Mouse (Mus musculus) right cerebral cortex, postnatal 36 days (tissue): Measurements from ENCODE around the gene Ubr2.
A peak's percentile ranks its signal among the peaks of the same experiment; 100 is the strongest.

ENCODE experiments used
- DNase-seq, 2 experiments: peaks; one replicate each; pipeline ENCODE4 v3.0.0; 2022; ENCODE audit warnings: low spot score in 2 of 2, mixed read lengths in 1 of 2

Ubr2 gene

DNA sequence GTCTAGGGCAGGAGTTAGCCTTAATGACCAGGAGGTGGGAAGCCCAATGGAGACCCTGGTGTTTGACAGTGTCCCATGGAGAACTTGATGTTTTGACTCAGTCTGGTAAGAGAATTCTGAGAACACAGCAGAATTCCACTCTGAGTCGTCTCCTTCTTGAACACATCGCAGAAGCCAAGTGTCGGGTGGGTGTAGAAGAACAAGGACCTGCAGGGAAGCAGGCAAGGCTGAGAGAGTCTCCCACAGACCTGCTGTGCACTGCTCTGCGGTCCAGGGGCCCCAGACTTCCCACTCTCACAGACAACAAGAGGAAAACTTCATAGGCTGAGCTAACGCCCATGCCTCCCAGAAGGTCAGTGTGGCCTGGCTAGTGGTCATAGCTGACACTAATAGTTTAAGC lies 82.6 kb downstream of the Ubr2 start:
- DNase-seq, result peak; percentile 38 to 62

DNA sequence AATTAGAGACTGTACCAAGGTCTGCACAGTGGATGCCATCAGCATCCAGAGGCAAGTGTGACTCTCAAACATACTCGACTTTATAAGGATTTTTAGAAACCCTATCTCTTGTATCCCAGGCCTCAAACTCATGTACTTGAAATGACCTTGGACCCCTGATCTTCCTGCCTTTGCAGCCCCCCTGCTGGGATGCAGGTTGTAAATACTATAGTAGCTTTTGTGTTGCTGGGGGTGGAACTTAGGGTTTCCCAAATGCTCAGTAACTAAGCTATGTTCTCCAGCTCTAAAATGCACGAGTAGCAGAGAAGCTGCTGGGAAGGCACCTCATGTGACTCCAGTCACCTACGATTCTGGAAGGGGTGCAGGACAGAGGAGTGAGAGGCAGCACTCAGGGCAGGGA lies 83.4 kb downstream of the Ubr2 start:
- DNase-seq, result no peak

DNA sequence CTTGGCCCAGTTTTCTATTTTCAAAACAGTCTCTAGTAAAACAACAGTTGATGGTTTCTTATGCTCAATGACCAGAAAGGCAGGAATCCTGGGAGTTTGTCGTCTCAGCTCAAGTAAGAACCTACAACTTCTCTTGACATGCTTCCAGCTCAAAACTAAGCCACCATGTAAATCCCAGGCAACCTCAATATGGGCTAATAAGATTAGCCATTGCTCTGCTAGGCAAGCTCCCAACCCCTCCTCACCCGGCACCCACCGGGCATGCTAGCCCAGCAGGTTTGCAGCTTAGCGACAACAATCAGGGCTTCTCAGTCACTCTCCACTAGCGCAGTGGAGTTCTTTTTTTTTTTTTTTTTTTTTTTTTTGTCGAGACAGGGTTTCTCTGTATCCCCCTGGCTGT lies 84.2 kb downstream of the Ubr2 start:
- no peak for DNase-seq

DNA sequence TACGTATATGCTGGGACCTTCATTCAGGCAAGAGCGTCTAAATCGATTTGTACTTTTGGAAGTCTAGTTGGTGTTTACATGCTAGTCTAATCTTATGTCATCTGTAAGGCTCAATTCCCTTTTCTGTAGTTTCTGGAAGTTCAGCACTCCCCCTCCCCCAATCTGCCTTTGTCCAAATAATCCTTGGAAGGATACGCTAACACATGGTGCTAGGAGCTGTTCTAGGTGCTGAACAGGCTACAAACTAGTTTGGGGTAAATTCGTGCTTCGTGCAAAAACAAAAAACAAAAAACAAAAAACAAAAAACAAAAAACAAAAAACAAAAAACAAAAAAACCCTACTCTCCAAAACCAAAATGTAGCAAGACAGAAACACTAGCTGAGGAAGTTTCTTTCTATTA lies 89.5 kb downstream of the Ubr2 start:
- DNase-seq, result no peak

- DNase-seq, result no peak
Observed at GRCm38 (mm10) chr17:46918951-46919350, 91.4 kb downstream of the Ubr2 start.

- DNase-seq, result no peak
Observed at GRCm38 (mm10) chr17:46915129-46915528, 95.2 kb downstream of the Ubr2 start.

- DNase-seq, result no peak
Observed at GRCm38 (mm10) chr17:46912331-46912730, 98.0 kb downstream of the Ubr2 start.

- DNase-seq, result no peak
Observed at GRCm38 (mm10) chr17:46910186-46910585, 100.2 kb downstream of the Ubr2 start, which contains the start of gene Prph2. TSS of gene Prph2 (plus strand) at chr17:46910459.

- peak in 1 of 2 experiments; percentile 48 for DNase-seq
Observed at GRCm38 (mm10) chr17:46903876-46904490, 106.4 kb downstream of the Ubr2 start.

- DNase-seq, result no peak
Observed at GRCm38 (mm10) chr17:46900941-46901340, 109.4 kb downstream of the Ubr2 start.

- DNase-seq, result no peak
Observed at GRCm38 (mm10) chr17:46897221-46897950, 113.0 kb downstream of the Ubr2 start.

DNA sequence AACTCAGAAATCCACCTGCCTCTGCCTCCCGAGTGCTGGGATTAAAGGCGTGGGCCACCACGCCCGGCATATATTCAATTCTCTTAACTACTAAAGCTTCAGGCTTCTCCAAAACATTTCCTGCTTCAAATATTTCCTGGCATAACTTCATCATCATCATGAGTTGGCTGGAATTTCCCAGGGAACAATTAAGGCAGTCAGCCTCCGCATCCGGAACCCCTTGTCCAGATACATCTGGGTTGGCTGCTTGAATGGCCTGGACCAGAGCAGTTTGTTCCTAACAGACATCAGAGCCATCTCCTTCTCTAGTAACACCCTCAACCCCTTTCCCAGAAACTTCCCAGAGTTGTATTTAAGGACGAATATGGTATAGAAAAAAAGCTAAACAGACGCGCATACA lies 114.9 kb downstream of the Ubr2 start:
- no peak for DNase-seq

DNA sequence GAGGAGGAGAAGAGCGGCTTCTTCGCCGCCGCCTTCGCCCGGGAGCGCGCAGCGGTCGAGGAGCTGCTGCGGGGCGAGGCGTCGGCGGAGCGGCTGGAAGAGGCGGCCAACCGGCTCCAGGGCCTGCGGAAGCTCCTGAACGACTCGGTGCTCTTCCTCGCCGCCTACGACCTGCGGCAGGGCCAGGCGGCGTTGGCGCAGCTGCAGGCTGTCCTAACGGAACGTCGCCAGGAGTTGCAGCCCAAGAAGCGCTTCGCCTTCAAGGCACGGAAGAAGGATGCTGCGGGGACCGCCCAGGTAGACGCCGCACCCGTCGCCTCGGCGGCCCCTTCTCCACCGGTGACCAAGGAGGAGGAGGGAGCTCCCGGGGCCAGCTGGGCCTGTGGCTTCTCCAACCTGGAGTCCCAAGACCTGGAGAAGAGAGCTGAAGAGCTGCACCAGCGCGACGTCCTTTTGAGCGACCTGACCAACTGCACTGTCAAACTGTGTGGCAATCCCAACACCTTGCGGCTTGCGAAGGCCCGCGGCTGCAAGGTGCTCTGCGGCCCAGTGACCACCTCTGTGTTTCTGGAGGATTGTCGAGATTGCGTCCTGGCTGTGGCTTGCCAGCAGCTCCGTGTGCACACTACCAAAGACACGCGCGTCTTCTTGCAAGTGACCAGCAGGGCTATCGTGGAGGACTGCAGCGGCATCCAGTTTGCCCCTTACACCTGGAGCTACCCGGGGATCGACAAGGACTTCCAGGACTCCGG lies 119.3 kb downstream of the Ubr2 start:
- DNase-seq, result peak; percentile 41 to 44

DNA sequence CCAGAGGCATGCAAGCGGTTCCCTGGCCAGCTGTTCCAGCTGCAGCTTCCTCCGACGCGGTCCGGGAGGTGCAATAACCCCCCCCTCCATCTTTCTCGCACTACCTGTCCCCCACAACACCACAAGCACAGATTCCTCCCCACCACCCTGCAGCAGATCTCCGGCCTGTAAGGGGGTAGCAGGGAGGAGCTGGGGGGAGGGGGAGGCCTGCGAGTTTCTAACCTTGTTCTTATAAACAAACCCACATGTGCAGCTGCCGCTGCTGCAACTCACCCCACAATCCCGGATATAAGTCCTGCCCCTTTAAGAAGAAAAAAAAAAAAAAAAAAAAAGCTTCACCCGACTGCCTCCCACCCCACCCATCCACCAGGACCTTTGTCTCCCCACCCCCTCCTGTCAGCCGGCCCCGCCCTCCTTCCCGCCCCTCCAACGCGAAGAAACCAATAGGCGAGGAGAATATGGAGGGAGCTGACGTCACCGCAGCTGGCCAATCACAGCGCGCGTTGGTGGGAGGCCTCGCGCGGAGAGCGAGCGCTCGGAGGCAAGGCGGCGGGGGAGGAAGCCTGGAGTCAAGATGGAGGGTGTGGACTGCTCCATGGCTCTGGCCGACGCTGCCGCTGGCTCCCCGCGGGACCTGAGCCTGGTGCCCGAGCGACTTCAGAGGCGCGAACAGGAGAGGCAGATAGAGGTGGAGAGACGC lies 120.1 kb downstream of the Ubr2 start, which contains the start of gene Tbcc:
Gene Tbcc, plus strand, starts transcription at position 569 of the 700 bp plus-strand sequence.
- peak; percentile 96 for DNase-seq

GRCm38 (mm10) chr17:46889450-46890084 lies 120.8 kb downstream of the Ubr2 start:
- peak; percentile 69 to 73 for DNase-seq

DNA sequence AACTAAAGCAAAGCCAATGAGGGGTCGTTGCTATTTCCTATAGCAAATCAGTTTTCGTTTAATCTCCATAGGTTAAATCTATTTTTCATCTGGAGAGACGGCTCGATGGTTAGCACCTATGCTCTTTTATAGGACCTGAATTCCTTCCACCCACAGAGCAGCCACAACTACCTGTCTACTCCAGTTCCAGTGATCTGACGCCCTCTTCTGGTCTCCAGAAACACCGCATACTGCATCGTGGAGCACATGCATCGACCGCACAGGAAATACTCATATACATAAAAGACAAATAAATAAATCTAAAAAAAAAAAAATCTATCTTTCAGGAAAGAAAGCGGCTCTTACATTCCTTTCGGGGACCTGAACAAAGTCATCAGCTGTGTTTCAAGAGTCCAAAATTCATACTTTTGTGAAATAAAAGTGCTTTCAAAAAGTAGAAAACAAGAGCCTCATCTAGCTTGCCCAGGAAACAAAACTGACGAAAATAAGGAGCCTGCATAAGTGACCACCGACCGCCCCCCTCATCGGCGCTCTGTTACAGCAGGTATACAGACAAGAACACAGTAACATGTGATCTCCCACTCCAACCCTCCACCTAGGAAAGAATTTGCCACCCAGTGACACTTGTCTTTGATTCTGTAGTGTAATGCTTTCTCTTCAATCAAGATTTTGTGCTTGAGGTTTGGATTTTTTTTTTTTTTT lies 121.7 kb downstream of the Ubr2 start:
- DNase-seq, result peak in 1 of 2 experiments; percentile 37

GRCm38 (mm10) chr17:46885910-46886643 lies 124.3 kb downstream of the Ubr2 start:
- no peak for DNase-seq

GRCm38 (mm10) chr17:46885218-46885909 lies 125.0 kb downstream of the Ubr2 start:
- DNase-seq, result no peak

DNA sequence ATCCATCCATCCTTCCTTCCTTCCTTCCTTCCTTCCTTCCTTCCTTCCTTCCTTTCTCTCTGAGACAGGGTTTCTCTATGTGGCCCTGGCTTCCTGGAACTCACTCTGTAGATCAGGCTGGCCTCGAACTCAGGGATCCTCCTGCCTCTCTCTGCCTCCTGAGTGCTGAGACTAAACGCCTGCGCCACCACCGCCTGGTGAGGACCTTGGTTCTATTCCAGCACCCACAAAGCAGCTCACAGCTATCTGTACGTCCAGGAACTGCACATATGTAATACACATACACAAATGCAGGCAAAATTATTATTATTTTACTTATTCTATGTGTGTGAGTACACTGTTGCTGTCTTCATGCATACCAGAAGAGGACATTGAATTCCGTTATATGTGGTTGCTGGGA lies 125.6 kb downstream of the Ubr2 start:
- no peak for DNase-seq

GRCm38 (mm10) chr17:46883107-46883506 lies 127.2 kb downstream of the Ubr2 start:
- no peak for DNase-seq
